Mouse (Mus musculus): ENCODE measurements at regions not wholly inside any gene's neighbourhood (a gene's known extent, or its start where the extent isn't known, plus 50 kb on each side); places are given as distances from the start of the nearest gene placed in this dataset.

GRCm38 (mm10) chr3:38257076-38257842 lies 227.4 kb downstream of the Ankrd50 start:
- no peak for DNase-seq (ENCODE audit: low spot score in 2 of 2)

- DNase-seq (ENCODE audit: low spot score in 2 of 2), result no peak
Observed at GRCm38 (mm10) chr3:38255674-38256073, 229.0 kb downstream of the Ankrd50 start.

- peak in 1 of 2 experiments; percentile 39 for DNase-seq (ENCODE audit: low spot score in 2 of 2)
Observed at GRCm38 (mm10) chr3:38254896-38255295, 229.7 kb downstream of the Ankrd50 start.

- no peak for DNase-seq (ENCODE audit: low spot score in 2 of 2)
Observed at GRCm38 (mm10) chr3:38251592-38251991, 233.1 kb downstream of the Ankrd50 start.

- DNase-seq (ENCODE audit: low spot score in 2 of 2), result no peak
Observed at GRCm38 (mm10) chr3:38250552-38250951, 234.1 kb downstream of the Ankrd50 start.

- no peak for DNase-seq (ENCODE audit: low spot score in 2 of 2)
Observed at GRCm38 (mm10) chr3:38248941-38249340, 235.7 kb downstream of the Ankrd50 start.

GRCm38 (mm10) chr3:38246439-38246838 lies 238.2 kb downstream of the Ankrd50 start:
- no peak for DNase-seq (ENCODE audit: low spot score in 2 of 2)

GRCm38 (mm10) chr3:38243209-38243608 lies 241.4 kb downstream of the Ankrd50 start:
- no peak for DNase-seq (ENCODE audit: low spot score in 2 of 2)

- DNase-seq (ENCODE audit: low spot score in 2 of 2), result no peak
Observed at GRCm38 (mm10) chr3:38237616-38238015, 247.0 kb downstream of the Ankrd50 start.

GRCm38 (mm10) chr3:38235736-38236083 lies 248.9 kb downstream of the Ankrd50 start:
- DNase-seq (ENCODE audit: low spot score in 2 of 2), result no peak

- DNase-seq (ENCODE audit: low spot score in 2 of 2), result no peak
Observed at GRCm38 (mm10) chr3:38235033-38235735, 249.5 kb downstream of the Ankrd50 start.

- DNase-seq (ENCODE audit: low spot score in 2 of 2), result no peak
Observed at GRCm38 (mm10) chr3:38234534-38234933, 250.1 kb downstream of the Ankrd50 start.

GRCm38 (mm10) chr3:38234006-38234405 lies 250.6 kb downstream of the Ankrd50 start:
- no peak for DNase-seq (ENCODE audit: low spot score in 2 of 2)

- no peak for DNase-seq (ENCODE audit: low spot score in 2 of 2)
Observed at GRCm38 (mm10) chr3:38233091-38233490, 251.6 kb downstream of the Ankrd50 start.

- no peak for DNase-seq (ENCODE audit: low spot score in 2 of 2)
Observed at GRCm38 (mm10) chr3:38232111-38233076, 252.2 kb downstream of the Ankrd50 start.

GRCm38 (mm10) chr3:38231506-38231905 lies 253.1 kb downstream of the Ankrd50 start:
- DNase-seq (ENCODE audit: low spot score in 2 of 2), result no peak

GRCm38 (mm10) chr3:38230796-38231195 lies 253.8 kb downstream of the Ankrd50 start:
- DNase-seq (ENCODE audit: low spot score in 2 of 2), result no peak

- DNase-seq (ENCODE audit: low spot score in 2 of 2), result no peak
Observed at GRCm38 (mm10) chr3:38229686-38230085, 255.0 kb downstream of the Ankrd50 start.

- no peak for DNase-seq (ENCODE audit: low spot score in 2 of 2)
Observed at GRCm38 (mm10) chr3:38229051-38229450, 255.6 kb downstream of the Ankrd50 start.

GRCm38 (mm10) chr3:38227596-38227995 lies 257.0 kb downstream of the Ankrd50 start:
- DNase-seq (ENCODE audit: low spot score in 2 of 2), result peak; percentile 23 to 54

- DNase-seq (ENCODE audit: low spot score in 2 of 2), result no peak
Observed at GRCm38 (mm10) chr3:38227121-38227520, 257.5 kb downstream of the Ankrd50 start.

GRCm38 (mm10) chr3:38226147-38226546 lies 258.5 kb downstream of the Ankrd50 start:
- no peak for DNase-seq (ENCODE audit: low spot score in 2 of 2)
